Mouse (Mus musculus): Measurements from ENCODE around the gene Tbx19.

Tbx19 gene

DNA sequence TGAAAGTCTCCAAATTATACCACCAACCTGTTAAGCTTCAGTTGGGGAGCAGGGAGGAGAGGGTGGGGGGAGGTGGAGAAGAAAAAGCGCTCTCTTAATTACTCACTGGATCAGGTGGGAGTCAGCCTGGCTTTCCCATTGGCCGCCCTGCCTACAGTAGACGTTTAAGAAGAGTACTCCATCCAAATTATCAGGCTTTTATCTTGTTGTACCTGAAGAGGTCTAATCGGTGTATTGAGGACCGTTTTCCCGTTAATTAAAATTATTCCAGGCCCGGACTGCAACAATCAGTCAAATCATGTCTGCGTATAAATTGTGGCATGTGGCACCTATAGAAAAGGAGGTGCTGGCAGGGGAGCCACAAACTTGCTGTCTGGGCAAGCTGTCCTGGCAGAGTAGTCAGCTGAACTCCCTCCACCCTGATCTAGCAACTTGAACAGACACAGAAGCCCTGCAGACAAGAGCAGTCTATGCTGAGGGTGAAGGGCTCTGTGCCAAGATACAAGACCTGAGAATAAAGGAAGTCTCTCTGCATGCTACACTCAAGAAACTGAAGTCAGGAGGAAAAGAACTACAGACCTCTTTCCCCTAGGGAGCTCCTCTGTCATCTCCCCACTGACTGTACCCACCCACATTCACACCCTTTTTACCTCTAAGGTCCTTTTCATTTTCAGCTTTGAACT is at the start of gene Tbx19:
TSS of gene Tbx19 (minus strand) at position 51 of the 683 bp plus-strand sequence.
- no peak for DNase-seq

DNA sequence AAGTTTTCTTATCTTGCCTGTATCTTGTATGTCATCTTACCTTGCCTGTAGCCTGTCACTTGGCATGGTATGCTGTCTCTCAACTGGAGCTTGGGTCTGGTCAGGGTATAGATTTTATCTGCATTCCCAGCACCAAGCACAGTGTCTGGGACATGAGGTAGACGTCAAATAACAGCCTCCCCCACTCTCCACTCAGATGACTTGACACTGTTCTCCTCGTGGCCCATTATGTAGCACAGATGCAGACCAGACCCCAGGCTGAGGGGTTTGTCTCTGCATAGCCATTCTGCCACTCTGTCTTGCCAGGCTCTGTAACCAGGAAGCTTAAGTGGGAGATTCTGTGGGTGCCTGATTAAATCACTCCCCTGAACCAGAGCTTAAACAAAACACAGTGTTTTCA is 45.0 kb upstream of the Tbx19 start:
- no peak for DNase-seq

DNA sequence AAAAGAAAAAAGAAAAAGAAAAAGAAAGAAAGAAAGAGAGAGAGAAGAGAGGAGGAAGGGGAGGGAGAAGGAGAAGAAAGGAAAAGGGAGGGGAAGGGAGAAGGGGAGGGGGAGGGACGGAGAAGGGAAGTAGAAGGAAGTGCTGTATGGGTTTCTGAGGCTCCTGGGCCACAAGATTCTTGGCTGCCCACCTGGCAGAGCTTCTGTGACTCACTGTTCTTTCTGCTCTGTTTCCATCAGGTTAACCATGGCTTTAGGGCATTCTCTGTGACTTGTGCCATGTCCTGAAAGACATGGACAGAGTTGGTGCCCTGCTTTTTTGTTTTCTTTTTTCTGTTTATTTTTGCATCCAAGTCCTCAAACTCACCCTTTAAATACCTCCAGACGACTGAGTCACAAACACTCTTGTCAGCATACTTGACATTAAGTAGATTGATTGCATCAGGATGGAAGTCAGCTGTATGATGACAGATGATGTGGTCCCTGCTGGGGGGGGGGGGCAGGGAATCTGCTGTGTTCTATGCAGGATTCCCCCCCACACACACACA is 43.0 kb upstream of the Tbx19 start:
- no peak for DNase-seq

DNA sequence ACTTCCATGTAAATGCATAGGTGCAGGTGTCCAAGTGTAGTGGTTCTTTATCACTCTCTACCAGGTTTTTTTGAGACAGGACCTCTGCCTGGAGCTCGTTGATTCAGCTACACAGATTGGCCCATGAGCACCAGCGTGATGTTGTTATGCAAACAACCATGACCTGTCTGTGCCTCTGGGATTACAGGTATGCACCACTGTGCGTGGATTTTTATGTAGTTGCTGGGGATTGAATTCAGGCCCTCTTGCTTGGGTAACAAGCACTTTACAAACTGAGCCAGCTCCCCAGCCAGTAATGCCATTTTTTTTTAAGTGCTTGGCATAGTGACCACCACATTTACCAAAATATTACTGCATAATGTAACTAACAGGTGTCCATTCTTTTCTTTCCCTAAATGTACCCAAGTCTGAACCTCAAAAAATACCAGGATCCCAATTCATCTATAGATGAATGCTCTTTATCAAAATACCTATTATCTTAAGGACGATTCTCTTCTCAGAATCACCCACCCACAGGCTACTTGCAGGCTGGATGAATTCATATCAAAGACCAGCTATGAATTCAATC is 41.0 kb upstream of the Tbx19 start:
- DNase-seq = no peak

DNA sequence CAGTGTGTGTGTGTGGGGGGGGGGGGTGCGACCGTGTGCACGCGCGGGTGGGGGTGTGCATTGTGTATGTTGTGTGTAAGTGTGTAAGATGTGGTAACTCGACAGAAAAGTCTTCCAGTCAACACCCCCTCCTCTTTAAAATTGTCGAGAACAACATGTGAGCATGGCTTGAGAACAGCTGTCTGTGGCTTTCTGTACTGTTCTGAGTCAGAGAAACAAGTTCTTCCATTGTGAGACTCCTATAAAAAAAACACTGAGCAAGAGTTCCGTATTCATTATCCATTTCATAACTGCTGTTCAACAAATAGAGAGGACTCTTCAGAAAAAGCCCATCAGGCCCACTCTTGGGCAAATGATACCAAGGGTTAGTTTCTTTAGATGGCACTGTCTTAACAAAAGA is 40.2 kb upstream of the Tbx19 start:
- no peak for DNase-seq

DNA sequence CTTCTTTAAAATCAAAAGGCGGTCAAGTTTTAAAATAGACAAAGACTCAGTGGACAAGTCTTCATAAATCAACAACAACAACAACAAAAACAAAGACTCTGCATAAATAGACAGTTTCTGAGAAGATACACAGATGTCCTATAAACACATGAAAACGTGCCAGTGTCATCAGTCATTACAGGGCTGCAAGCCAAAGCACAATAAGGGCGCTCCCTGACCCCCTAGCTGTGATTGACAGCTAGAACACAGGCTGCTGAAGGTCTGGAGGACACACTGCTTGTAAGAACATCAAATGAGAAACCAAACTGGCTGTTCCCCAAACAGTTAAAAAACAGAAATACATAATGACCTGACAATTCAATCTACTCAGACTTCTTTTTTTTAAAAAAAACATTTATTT is 39.1 kb upstream of the Tbx19 start:
- no peak for DNase-seq

DNA sequence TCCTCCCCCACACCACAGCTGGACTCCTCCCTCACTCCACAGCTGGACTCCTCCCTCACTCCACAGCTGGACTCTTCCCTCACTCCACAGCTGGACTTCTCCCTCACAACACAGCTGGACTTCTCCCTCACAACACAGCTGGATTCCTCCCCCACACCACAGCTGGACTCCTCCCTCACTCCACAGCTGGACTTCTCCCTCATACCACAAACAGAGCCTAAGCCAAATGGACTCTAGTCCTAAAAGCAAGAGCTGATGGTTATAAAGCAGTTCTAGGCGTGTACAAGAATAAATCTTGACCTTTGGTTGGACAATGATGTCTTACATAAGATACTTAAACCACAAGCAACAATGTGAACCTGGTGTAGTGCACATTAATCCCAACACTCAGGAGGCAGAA is 38.4 kb upstream of the Tbx19 start:
- DNase-seq = no peak

DNA sequence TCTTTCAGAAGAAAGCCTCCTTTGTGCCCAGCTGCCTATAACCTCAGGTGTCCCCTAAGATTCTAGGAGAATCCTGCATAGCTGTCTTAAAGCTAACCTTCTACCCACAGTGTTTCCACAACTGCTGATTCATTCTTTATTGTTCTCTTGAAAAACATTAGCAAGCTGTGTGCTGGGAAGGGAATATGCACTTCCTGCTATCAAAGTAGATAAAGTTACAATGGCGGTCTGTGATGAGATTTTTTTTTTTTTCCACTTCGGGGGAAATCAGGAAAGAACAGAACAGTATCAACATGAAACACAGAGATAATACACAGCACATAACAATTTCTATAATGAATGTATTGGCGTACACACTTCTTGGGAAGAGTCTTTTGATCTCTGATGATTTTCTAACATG is 37.3 kb upstream of the Tbx19 start:
- DNase-seq = no peak

DNA sequence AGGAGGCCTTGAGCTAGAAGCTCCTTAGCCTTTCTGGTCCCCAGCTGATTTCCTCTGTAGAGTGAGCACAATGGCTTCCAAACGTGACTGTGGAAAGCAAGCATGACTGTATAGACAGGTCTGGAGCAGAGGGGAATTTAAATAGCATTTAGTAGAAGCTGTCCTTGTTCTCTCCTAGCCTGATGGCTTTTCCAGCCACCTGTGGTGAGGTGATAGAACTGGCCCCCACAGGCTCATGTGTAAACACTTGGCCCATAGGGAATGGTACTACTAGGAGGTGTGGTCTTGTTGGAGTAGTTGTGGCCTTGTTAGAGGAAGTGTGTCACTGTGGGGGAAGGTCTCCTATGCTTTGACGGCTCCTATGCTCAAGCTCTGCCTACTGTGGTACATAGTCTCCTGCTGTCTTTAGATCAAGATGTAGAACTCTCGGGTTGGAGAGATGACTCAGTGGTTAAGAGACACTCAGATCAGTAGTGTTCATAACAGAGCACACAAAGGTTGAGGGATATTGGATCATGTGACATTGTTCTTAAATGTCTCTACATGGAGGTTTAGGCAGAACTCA is 34.9 kb upstream of the Tbx19 start:
- DNase-seq = no peak

DNA sequence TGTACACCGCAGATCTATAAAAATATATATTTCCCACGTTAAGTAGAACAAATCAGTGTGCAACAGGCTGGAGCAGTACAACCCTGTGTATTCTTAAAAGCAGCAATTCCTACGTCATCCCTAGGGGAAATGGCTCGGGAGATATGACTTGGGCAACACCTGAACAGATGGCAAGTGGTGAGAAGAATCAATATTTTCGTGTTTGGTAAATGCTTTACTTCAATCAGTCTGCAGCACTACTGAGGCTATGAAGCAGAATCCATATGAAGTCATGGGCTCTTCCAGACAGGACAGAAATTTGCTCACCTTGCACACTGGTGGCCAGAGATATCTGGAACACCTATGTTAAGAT is 34.1 kb upstream of the Tbx19 start:
- no peak for DNase-seq

DNA sequence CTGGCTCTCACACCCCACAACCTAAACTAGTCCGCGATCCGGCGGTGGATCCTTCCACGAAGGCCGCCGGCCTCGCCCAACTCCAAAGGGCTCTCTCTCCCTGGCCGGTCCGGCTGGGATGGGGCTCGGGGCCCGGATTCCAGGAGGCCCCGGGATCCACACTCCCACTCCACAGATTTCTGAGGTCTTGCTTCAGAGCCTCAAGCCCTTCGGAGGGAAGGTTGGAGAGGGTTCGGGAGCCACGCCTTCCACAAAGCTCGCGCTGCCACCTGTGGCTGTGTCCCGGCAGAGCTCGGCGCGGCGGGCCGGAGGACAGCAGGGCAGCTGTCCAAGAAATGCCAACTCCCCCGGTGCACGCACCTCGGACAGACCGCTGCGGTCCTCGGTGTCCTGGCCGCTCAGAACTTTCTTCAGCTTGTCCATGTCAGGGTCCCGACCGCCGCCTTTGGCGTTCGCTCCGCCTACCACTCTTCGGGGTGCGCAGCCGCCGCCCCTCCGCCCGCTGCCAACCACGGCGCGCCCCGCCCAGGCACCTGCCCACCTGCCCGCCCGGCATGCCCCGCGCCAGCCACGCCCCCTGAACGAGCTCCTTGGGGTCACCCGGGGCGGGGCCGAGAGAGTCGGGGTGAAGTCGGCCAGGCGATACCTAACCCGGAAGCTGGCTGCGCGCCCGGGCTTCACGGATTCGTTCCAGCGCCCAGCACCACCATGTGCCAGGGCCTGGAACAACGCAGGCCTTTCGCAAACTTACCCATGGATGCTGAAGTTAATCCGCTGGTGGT is 33.5 kb upstream of the Tbx19 start, which contains the start of gene Sft2d2:
TSS of gene Sft2d2 (minus strand) at position 559 of the 782 bp plus-strand sequence.
- peak; percentile 97 for DNase-seq

DNA sequence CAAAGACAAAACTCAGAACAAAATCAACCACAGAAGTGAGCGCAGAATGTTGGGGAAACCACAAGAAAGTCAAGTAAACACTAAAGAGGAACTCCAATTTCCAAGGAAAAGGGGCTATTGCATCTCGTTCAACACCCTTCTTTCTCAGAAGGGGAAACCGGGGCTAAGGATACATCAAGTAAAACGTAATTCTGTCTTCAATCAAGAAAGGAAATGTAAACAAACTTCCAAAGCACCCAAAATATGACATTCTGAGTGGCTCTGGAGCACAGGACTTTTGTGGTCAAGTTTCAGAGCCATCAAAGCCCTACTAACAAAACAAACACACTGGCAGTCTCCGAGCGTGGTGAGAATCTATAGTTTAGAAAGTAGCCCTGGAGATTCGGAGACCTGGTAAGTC is 32.9 kb upstream of the Tbx19 start:
- DNase-seq = no peak

DNA sequence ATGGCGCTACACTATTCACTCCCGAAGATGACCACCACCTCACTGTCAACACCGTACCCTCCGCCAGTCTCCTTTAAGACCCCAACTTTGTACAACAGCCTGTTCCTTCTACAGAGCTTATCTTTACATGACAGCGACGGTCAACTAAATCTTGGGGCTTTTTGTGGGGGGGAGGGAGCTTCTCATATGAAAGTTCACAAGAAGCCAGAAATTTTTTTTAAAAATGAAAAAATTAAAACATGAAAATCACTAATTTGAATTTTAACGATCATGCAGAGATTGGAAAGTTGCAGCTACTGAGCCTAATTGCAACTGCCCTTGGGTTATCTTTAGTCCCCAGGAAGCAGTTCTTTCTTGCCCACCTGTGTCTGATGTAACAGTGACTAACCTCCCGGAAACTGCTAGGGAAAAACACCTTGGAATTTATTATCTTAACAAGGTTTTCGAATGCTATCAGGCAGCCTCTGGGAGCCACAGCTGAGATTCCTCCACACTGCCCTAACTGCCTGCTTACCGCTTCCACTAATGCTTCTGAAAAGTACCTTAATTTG is 32.2 kb upstream of the Tbx19 start:
- DNase-seq = no peak

DNA sequence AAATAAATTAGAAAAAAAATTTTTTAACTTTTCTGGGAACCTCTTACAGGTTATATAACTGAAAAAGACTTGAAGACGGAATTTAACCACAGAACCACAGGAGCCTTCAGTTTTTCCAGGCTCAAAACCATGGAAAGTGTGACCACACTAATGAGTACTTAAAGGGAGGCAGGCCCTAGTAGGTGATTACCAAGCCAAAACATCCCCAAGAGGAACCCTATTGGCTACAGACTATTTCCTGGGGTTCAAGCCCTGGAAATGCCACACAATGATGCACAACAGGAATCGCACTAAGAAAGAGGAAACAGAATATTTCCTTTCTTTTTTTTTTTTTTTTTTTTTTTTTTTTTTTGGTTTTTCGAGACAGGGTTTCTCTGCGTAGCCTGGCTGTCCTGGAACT is 31.5 kb upstream of the Tbx19 start:
- no peak for DNase-seq

DNA sequence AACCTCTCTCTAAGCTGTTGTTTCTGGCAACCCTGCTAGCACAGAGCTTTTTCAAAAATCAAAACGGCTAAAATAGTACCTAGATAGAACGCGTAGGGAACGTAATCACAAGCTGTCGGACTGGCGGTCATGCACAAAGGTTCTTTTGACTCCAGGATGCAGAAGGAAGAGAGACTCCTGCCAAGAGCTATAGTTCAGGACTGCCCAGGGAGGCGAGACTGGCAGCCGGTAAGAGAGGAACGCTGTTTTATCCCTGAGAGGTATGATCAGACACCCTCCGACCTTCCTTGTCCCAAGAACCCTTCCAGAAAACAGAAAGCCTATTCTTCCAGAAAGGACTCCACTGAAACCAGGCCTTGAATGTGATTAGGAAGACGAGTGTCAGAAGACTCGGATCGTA is 31.0 kb upstream of the Tbx19 start:
- no peak for DNase-seq

DNA sequence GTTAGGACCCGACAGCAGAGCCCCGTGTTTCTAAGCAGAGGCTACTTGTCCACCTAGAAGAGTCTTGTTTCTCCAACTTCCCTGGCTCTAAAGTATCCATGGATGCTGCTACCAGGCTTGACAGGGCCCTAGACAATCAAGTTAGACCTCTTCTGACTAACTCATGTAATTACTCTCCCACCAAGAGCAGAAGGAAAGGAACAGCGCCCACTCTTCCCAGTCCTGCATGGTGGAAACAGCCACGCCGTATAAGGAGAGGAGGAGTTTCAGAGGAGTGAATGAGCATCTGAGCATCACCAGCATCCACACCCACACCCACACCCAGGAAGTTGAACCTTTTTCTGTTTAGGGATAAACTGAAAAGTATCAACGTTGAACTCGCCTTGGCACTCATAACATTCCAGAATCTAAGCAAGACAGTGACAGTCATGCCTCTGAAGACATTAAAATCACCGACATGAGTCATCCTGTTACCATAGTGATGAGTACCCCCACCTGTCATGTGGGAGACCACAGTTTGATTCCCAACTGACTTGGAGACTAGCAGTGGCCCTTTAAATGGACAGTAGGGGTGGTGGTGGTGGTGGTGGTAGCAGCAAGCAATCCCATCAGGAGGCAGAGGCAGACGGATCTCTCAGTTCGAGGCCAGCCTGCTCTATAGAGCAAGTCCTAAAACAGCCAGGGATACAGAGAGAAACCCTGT is 30.1 kb upstream of the Tbx19 start:
- no peak for DNase-seq

DNA sequence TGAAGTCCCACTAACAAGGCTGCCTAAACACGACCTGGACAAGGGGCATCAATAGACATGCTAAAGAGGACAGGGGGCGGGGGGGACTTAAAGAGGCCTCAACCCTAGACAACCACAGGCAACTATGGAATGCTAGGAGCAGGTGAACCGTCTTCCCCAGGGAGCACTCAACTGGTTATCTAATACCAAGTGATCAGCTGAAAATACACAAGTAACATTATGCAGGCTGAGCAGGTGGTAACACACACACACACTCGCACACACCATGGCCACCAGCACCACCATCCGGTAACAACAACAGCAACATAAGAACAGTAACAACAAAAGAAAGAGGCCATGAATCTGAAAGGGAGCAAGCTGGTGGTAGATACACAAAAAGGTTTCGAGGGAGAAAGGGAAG is 29.5 kb upstream of the Tbx19 start:
- no peak for DNase-seq

DNA sequence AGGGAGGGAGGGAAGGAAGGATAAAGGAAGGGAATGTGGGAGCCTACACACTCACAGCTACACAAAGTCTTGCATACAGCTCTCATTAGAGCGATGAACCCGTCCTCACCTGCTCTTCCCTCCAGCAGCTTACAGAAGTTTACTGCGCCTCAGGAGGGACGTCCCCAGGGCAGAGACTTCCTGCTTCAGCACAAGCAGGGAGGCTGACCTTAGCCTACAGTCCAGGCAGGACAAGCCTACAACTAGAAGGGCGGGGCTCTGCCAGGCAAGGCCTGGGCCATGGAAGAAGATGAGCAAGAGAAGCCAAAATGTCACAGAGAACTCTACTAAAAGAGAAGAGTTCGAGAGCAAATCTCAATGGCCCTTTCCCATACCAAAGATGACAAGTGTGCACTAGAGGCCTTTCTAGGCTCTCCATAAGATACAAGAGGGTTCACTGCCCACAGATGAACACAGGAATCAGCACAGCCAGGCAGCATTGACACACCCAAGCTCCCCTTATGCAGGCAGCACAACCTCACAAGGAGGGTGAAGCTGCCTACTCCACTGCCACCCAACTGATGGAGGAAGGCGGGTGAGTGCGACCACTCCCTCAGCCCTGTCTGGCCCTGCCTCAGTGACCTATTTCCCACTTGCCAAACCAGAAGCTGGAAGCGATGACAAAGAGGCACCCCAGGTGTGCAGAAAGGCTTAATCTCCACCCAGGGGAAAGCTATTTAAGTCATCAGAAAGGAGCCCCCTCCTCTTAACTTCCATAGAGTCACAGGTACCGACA is 28.4 kb upstream of the Tbx19 start:
- DNase-seq = no peak

DNA sequence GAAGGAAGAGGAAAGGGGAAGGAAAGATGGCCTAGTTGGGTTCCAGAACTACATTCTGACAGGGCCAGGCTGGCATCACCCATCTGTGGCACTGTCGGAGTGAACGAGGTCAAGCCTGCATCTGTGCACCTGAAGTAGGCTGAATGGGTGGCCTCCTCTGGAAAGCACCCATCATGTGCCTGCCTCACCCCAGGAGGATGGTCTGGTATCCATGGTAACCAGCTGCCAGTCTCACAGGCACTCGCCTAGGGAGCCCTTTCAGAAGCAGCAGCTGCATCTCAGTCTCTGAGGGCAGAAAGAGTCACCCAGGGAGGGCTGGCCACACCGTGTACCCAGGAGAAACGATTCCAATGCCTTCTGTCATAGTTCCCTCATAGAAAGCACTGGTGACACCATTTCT is 26.8 kb upstream of the Tbx19 start:
- no peak for DNase-seq

DNA sequence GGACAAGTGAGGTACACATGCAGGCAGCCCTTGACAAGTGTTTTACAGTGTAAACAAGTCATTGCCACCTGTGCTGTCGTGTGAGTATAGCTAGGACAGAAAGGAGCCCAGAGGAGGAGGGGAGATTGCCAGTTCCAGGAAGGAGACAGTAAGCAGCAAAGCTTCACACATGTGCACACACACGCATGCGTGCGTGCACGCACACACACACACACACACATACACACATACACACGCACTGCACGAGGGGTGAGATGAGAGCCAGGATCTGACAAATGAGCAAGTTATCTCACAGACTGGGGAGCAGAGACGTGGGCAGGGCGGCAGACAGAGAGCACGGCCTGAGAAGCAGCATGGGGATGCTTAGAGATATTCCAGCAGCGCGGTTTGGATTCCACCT is 25.9 kb upstream of the Tbx19 start:
- DNase-seq = no peak

DNA sequence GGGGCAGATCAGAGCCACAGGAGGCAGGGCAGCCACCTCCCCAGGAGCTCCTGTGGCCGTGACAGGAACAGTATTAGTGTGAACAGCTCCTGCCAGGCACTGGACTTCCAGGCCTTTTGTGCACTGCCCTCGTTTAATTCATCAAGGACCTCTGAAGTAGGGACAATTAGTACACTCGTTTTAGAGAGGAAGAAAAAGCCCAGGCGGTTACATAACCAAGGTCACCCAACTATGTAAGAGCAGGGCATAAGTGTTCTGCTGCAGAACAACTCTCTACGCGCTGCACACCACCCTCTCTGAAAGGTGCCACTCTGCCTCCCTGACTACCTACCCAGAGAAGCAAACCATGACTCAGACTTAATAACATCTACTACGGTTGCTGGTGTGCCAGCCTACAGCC is 24.5 kb upstream of the Tbx19 start:
- DNase-seq = no peak

DNA sequence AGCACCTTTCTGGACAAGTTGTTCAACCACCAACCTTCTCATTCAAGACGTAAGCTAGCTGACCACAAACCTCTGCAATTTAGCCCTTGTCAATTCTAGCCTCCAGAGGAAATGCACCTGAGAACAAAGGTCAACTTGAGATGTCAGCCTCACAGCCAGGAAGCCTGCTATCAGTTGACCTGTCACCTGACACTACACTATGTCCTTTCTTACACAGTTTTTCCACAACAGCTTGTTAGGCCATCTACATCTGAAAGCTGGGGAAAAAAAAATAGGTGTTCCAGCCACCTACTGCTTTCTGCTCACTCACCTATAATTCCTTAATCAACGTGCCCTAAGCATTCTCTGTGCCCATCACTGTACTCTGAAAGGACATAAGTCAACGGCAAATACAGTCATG is 23.6 kb upstream of the Tbx19 start:
- DNase-seq = no peak

All from kidney, adult 18-20 months (tissue).